Mouse (Mus musculus): ENCODE data around the gene Cemip2.
A peak's percentile ranks its signal among the peaks of the same experiment; 100 is the strongest.

The Cemip2 gene

DNA sequence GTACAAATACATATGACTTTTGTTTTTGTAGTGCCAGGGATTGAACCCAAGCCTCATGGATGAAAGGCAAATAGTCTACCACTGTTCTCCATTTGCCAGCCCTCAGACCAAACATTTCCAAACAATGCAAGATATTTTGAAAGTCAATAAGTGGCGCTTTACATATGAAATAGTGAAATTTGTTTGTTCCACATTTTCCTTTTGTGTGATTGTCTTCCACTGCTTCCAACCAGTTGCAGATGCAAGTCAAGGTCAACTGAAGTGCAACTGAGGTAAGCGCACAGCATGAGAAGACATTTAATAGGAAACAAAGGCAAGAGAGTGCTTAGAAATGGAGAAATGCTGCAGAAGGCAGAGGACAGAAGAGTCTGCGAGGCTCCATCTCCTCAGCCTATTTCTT, 116.7 kb downstream of the Cemip2 start:
- H3K27me3 ChIP-seq (ENCODE audit: control insufficient read depth, insufficient read depth, low read length, poor library complexity, severe bottlenecking), result no peaks in the 10 kb centered on the region
- H3K36me3 ChIP-seq (ENCODE audit: control insufficient read depth, insufficient read depth, low read length, poor library complexity, severe bottlenecking), result no peaks in the 10 kb centered on the region
- DNase-seq (ENCODE audit: low read depth, low spot score), result no peak

DNA sequence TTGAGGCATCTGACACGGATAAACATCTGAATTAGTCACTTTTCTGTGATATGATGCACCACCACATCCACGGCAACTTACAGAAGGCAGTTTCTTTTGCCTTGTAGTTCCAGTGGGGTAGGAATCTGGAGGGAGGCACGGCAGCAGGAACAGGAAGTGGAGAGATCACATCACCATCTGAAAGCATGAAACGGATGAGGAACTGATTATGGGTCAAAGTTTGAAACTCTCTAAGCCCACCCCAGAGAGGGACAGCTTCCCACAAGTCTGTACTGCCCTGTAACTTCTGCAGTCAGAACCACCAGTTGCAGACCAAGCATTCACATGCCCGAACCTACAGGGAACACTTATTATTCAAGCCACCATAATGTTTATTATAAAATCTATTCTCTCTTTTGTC, 117.4 kb downstream of the Cemip2 start:
- no peaks in the 10 kb centered on the region for H3K36me3 ChIP-seq (ENCODE audit: control insufficient read depth, insufficient read depth, low read length, poor library complexity, severe bottlenecking)
- no peak for DNase-seq (ENCODE audit: low read depth, low spot score)
- no peaks in the 10 kb centered on the region for H3K27me3 ChIP-seq (ENCODE audit: control insufficient read depth, insufficient read depth, low read length, poor library complexity, severe bottlenecking)

DNA sequence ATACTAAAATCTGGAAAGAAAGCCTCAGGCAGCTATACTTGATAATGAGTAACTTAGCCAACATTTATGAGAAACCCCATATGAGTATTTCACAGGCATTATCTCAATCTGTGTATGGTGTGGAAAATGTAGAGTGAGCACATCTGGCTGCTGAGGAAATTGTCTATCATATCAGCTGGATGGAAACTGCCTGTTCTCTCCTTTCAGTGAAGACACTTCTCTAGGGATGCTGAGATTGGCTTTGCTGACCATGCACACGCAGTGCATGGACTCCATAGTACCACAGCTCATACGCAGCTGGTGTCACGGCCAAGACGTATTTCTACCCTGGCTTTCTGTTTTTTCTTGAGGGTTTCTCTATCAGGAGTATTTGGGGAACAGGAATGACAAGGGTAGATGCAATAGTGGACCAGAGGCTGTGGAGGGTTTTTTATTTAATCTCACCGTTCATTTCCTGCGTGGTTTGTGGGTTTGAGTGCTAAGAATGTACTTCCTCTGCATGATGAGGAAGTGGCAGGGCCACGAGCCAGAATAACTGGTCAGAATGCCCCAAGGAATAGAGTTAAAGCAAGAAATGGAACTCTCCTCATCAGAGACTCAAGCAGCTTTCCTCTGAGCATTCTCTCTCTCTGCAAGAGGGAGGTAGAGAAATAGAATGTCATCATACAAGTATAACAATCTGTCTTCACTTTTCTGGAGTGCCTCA, 119.1 kb downstream of the Cemip2 start:
- peak; percentile 82 for DNase-seq (ENCODE audit: low read depth, low spot score)
- Histone ChIP-seq H3K27me3 (ENCODE audit: control insufficient read depth, insufficient read depth, low read length, poor library complexity, severe bottlenecking) (no peaks in the 10 kb centered on the region), H3K36me3 (ENCODE audit: control insufficient read depth, insufficient read depth, low read length, poor library complexity, severe bottlenecking) (no peaks in the 10 kb centered on the region)

- no peak for DNase-seq (ENCODE audit: low read depth, low spot score)
- no peaks in the 10 kb centered on the region for H3K27me3 ChIP-seq (ENCODE audit: control insufficient read depth, insufficient read depth, low read length, poor library complexity, severe bottlenecking)
- H3K36me3 ChIP-seq (ENCODE audit: control insufficient read depth, insufficient read depth, low read length, poor library complexity, severe bottlenecking), result no peaks in the 10 kb centered on the region
Measured at GRCm38 (mm10) chr19:21898015-21898939, 120.1 kb downstream of the Cemip2 start.
